Mouse (Mus musculus): ENCODE measurements around the gene Chmp2b. TPM values are rescaled to one million over a fixed set of nuclear protein-coding genes. Genes with fewer than 3 reads are reported as not detected.

Chmp2b gene
- total and polyA plus RNA-seq, 3 experiments, result 28.2 to 70.4 (median 50.3) TPM

- peak; percentile 64 for DNase-seq (ENCODE audit: extremely low read depth)
- in situ Hi-C loops (cut with MboI; ENCODE audit: low pct_ligation_motif_present, low pct_unique_long_range_greater_than_20kb, low sequenced_read_pairs) (no loop called here), dilution Hi-C loops (cut with MboI; ENCODE audit: extremely low pct_ligation_motif_present, extremely low pct_unique_long_range_greater_than_20kb, low sequenced_read_pairs) (no loop called here)
- TF ChIP-seq USF2 (conservative IDR thresholded peaks at IDR 0.05; ENCODE audit: low read depth, low read length) (no peak), TCF12 (IDR thresholded peaks at IDR 0.05; ENCODE audit: low read depth, low read length) (no peak), ELF1 (IDR thresholded peaks at IDR 0.05; ENCODE audit: low read depth, low read length) (no peak), SMC3 (IDR thresholded peaks at IDR 0.05; ENCODE audit: low read depth, low read length) (no peak), MAZ (IDR thresholded peaks at IDR 0.05; ENCODE audit: low read depth, low read length) (no peak), RCOR1 (conservative IDR thresholded peaks at IDR 0.05; ENCODE audit: low read depth, low read length) (peak; percentile 61; the same call in 1 of the 2 replicates), SIN3A (IDR thresholded peaks at IDR 0.05; ENCODE audit: low read length) (no peak), ETS1 (conservative IDR thresholded peaks at IDR 0.05; ENCODE audit: low read depth, low read length) (0 out of 2 replicates have a peak, but pooled peaks have one; percentile 22), RAD21 (IDR thresholded peaks at IDR 0.05; ENCODE audit: low read depth, low read length) (no peak), GABPA (IDR thresholded peaks at IDR 0.05; ENCODE audit: insufficient replicate concordance, low read depth, low read length) (no peak), JUN (IDR thresholded peaks at IDR 0.05; ENCODE audit: insufficient read depth, low read depth, low read length) (no peak), MAX (IDR thresholded peaks at IDR 0.05; ENCODE audit: low read length) (no peak), NRF1 (IDR thresholded peaks at IDR 0.05; ENCODE audit: low read depth, low read length) (no peak), MYC (IDR thresholded peaks at IDR 0.05; ENCODE audit: low read depth, low read length) (0 out of 2 replicates have a peak, but pooled peaks have one; percentile 44), MEF2A (IDR thresholded peaks at IDR 0.05; ENCODE audit: borderline replicate concordance, low read depth, low read length) (peak; percentile 61; the same call in 1 of the 2 replicates), ZKSCAN1 (IDR thresholded peaks at IDR 0.05; ENCODE audit: borderline replicate concordance, low read depth, low read length) (no peak), NELFE (IDR thresholded peaks at IDR 0.05; ENCODE audit: low read depth, low read length) (no peak), POLR2AphosphoS2 (IDR thresholded peaks at IDR 0.05; ENCODE audit: low read depth, low read length) (no peak), KAT2A (IDR thresholded peaks at IDR 0.05; ENCODE audit: insufficient replicate concordance, low read length) (no peak), EP300 (IDR thresholded peaks at IDR 0.05; ENCODE audit: low read length) (peak; percentile 90), E2F4 (IDR thresholded peaks at IDR 0.05; ENCODE audit: insufficient replicate concordance, low read depth, low read length) (no peak), CHD1 (IDR thresholded peaks at IDR 0.05; ENCODE audit: low read depth, low read length) (peak; percentile 76; the same call in 1 of the 2 replicates), ZC3H11A (IDR thresholded peaks at IDR 0.05; ENCODE audit: low read depth, low read length) (no peak), UBTF (IDR thresholded peaks at IDR 0.05; ENCODE audit: low read depth, low read length) (no peak), PAX5 (IDR thresholded peaks at IDR 0.05; ENCODE audit: low read length) (no peak), JUND (conservative IDR thresholded peaks at IDR 0.05; ENCODE audit: low read depth, low read length) (peak; percentile 34; the same call in 1 of the 2 replicates), MAFK (IDR thresholded peaks at IDR 0.05; ENCODE audit: insufficient replicate concordance, low read length) (no peak; the same call in 1 of the 2 replicates), HCFC1 (IDR thresholded peaks at IDR 0.05; ENCODE audit: low read depth, low read length) (0 out of 2 replicates have a peak, but pooled peaks have one; percentile 26), ZNF384 (IDR thresholded peaks at IDR 0.05; ENCODE audit: low read depth, low read length) (0 out of 2 replicates have a peak, but pooled peaks have one; percentile 15), ZMIZ1 (IDR thresholded peaks at IDR 0.05; ENCODE audit: low read depth, low read length) (no peak), POLR2A (IDR thresholded peaks at IDR 0.05; ENCODE audit: low read depth, low read length) (no peak), BHLHE40 (IDR thresholded peaks at IDR 0.05; ENCODE audit: low read depth, low read length) (no peak), TBP (conservative IDR thresholded peaks at IDR 0.05; ENCODE audit: low read depth, low read length) (0 out of 2 replicates have a peak, but pooled peaks have one; percentile 11), CHD2 (IDR thresholded peaks at IDR 0.05; ENCODE audit: low read length) (no peak; the same call in 1 of the 2 replicates), MXI1 (IDR thresholded peaks at IDR 0.05; ENCODE audit: low read depth, low read length) (no peak), IRF4 (IDR thresholded peaks at IDR 0.05; ENCODE audit: low read depth, low read length) (peak; percentile 94), CTCF (conservative IDR thresholded peaks at IDR 0.05 in 1 of 2, IDR thresholded peaks at IDR 0.05 in 1 of 2; ENCODE audit: low read depth in 2 of 2, low read length in 2 of 2) (no peak), USF1 (IDR thresholded peaks at IDR 0.05; ENCODE audit: low read depth, low read length) (no peak)
- H3K4me2 ChIP-seq (ENCODE audit: insufficient read depth, low read depth, poor library complexity, severe bottlenecking), result peak overlapping the region; percentile 99
- no peak overlapping the region for H3K27ac ChIP-seq (ENCODE audit: insufficient read depth, low read depth)
- H3K27me3 ChIP-seq (replicated peaks), result no peaks in the 10 kb centered on the region
- H3K4me3 ChIP-seq (replicated peaks in 1 of 3; ENCODE audit: low read depth in 2 of 3, low read length in 2 of 3, poor library complexity in 1 of 3), result no peak overlapping the region
- H3K79me2 ChIP-seq (replicated peaks; ENCODE audit: control insufficient read depth, extremely low read depth, insufficient read depth, poor library complexity, severe bottlenecking), result no peaks in the 10 kb centered on the region
- H3K9me3 ChIP-seq (replicated peaks; ENCODE audit: low read length), result no peaks in the 10 kb centered on the region
- peak overlapping the region; percentile 16; the same call in 1 of the 2 replicates for H3K9ac ChIP-seq (ENCODE audit: insufficient read depth, low read depth)
- no peaks in the 10 kb centered on the region for H3K36me3 ChIP-seq (replicated peaks in 1 of 2; ENCODE audit: control insufficient read depth in 1 of 2, insufficient read depth in 1 of 2, low read length in 1 of 2)
- H3K4me1 ChIP-seq (ENCODE audit: control insufficient read depth in 1 of 2, insufficient read depth in 2 of 2), result peaks cover 2 to 20% of the 10 kb centered on the region in 2 experiments; a peak in 3 of 4 replicates
Observed at GRCm38 (mm10) chr16:65577298-65578029, 14.9 kb upstream of the Chmp2b start.
